Mouse (Mus musculus): ENCODE data around the gene Ranbp3l. TPM values are rescaled to one million over a fixed set of nuclear protein-coding genes. Genes with fewer than 3 reads are reported as not detected.

The Ranbp3l gene
- total RNA-seq (2012; rRNA removed) (not detected in 2 replicates), total RNA-seq (2014; rRNA removed) (not detected in 2 replicates), polyA plus RNA-seq (2012; ENCODE audit: insufficient read length, low read depth) (not detected in 2 replicates)

GRCm38 (mm10) chr15:8967573-8968228 is at the start of gene Ranbp3l:
Gene Ranbp3l, plus strand, starts transcription at chr15:8967949.
- H3K27ac ChIP-seq (ENCODE audit: insufficient read depth, low read depth), result no peak within 1 kb of the TSS
- H3K9me3 ChIP-seq (replicated peaks; ENCODE audit: low read length), result no peaks in the 10 kb centered on the region
- TF ChIP-seq ZMIZ1 (IDR thresholded peaks at IDR 0.05; ENCODE audit: low read depth, low read length) (no peak), IRF4 (IDR thresholded peaks at IDR 0.05; ENCODE audit: low read depth, low read length) (peak; percentile 67), SIN3A (IDR thresholded peaks at IDR 0.05; ENCODE audit: low read length) (no peak), NELFE (IDR thresholded peaks at IDR 0.05; ENCODE audit: low read depth, low read length) (no peak), MEF2A (IDR thresholded peaks at IDR 0.05; ENCODE audit: borderline replicate concordance, low read depth, low read length) (no peak), EP300 (IDR thresholded peaks at IDR 0.05; ENCODE audit: low read length) (peak; percentile 50), JUN (IDR thresholded peaks at IDR 0.05; ENCODE audit: insufficient read depth, low read depth, low read length) (no peak), MYC (IDR thresholded peaks at IDR 0.05; ENCODE audit: low read depth, low read length) (no peak), POLR2AphosphoS2 (IDR thresholded peaks at IDR 0.05; ENCODE audit: low read depth, low read length) (no peak), E2F4 (IDR thresholded peaks at IDR 0.05; ENCODE audit: insufficient replicate concordance, low read depth, low read length) (no peak), PAX5 (IDR thresholded peaks at IDR 0.05; ENCODE audit: low read length) (no peak), HCFC1 (IDR thresholded peaks at IDR 0.05; ENCODE audit: low read depth, low read length) (no peak), TBP (conservative IDR thresholded peaks at IDR 0.05; ENCODE audit: low read depth, low read length) (no peak)
- no peaks in the 10 kb centered on the region for H3K27me3 ChIP-seq (replicated peaks)
- in situ Hi-C loops (cut with MboI; ENCODE audit: low pct_ligation_motif_present, low pct_unique_long_range_greater_than_20kb, low sequenced_read_pairs) (no loop called here), dilution Hi-C loops (cut with MboI; ENCODE audit: extremely low pct_ligation_motif_present, extremely low pct_unique_long_range_greater_than_20kb, low sequenced_read_pairs) (no loop called here)
- no peaks in the 10 kb centered on the region for H3K36me3 ChIP-seq (replicated peaks in 1 of 2; ENCODE audit: control insufficient read depth in 1 of 2, insufficient read depth in 1 of 2, low read length in 1 of 2)
- H3K4me3 ChIP-seq (replicated peaks in 1 of 3; ENCODE audit: low read depth in 2 of 3, low read length in 2 of 3, poor library complexity in 1 of 3), result peak within 1 kb of the TSS in 1 of 3 experiments; percentile 10
- peak; percentile 18 for DNase-seq (ENCODE audit: extremely low read depth)
- H3K4me2 ChIP-seq (ENCODE audit: insufficient read depth, low read depth, poor library complexity, severe bottlenecking), result peak within 1 kb of the TSS; percentile 95
- no peak within 1 kb of the TSS for H3K9ac ChIP-seq (ENCODE audit: insufficient read depth, low read depth)
- no peaks in the 10 kb centered on the region for H3K79me2 ChIP-seq (replicated peaks; ENCODE audit: control insufficient read depth, extremely low read depth, insufficient read depth, poor library complexity, severe bottlenecking)
- H3K4me1 ChIP-seq (ENCODE audit: control insufficient read depth in 1 of 2, insufficient read depth in 2 of 2), result peaks cover 0 to 20% of the 10 kb centered on the region in 2 experiments; a peak in 3 of 4 replicates

GRCm38 (mm10) chr15:8930061-8930460 is 37.7 kb upstream of the Ranbp3l start:
- no peak for DNase-seq (ENCODE audit: extremely low read depth)
- TF ChIP-seq POLR2AphosphoS2 (IDR thresholded peaks at IDR 0.05; ENCODE audit: low read depth, low read length) (no peak), POLR2A (IDR thresholded peaks at IDR 0.05; ENCODE audit: low read depth, low read length) (no peak)
- dilution Hi-C loops (cut with MboI; ENCODE audit: extremely low pct_ligation_motif_present, extremely low pct_unique_long_range_greater_than_20kb, low sequenced_read_pairs) (no loop called here), in situ Hi-C loops (cut with MboI; ENCODE audit: low pct_ligation_motif_present, low pct_unique_long_range_greater_than_20kb, low sequenced_read_pairs) (no loop called here)
- H3K36me3 ChIP-seq (replicated peaks in 1 of 2; ENCODE audit: control insufficient read depth in 1 of 2, insufficient read depth in 1 of 2, low read length in 1 of 2), result no peaks in the 10 kb centered on the region
- no peaks in the 10 kb centered on the region for H3K4me1 ChIP-seq (ENCODE audit: control insufficient read depth in 1 of 2, insufficient read depth in 2 of 2)
- no peak overlapping the region for H3K9ac ChIP-seq (ENCODE audit: insufficient read depth, low read depth)
- no peaks in the 10 kb centered on the region for H3K9me3 ChIP-seq (replicated peaks; ENCODE audit: low read length)
- H3K79me2 ChIP-seq (replicated peaks; ENCODE audit: control insufficient read depth, extremely low read depth, insufficient read depth, poor library complexity, severe bottlenecking), result no peaks in the 10 kb centered on the region
- H3K4me2 ChIP-seq (ENCODE audit: insufficient read depth, low read depth, poor library complexity, severe bottlenecking), result no peak overlapping the region
- H3K27ac ChIP-seq (ENCODE audit: insufficient read depth, low read depth), result no peak overlapping the region
- no peaks in the 10 kb centered on the region for H3K27me3 ChIP-seq (replicated peaks)
- H3K4me3 ChIP-seq (replicated peaks in 1 of 3; ENCODE audit: low read depth in 2 of 3, low read length in 2 of 3, poor library complexity in 1 of 3), result no peak overlapping the region
